Mouse (Mus musculus) midbrain, embryonic 13.5 days (tissue): ENCODE measurements at regions not wholly inside any gene's neighbourhood (a gene's known extent, or its start where the extent isn't known, plus 50 kb on each side); places are given as distances from the start of the nearest gene placed in this dataset.
A peak's percentile ranks its signal among the peaks of the same experiment; 100 is the strongest.

Experiments
- ATAC-seq: fragments of 200-750 bp; cut with Nextera tagmentation; 2 replicates; pipeline ENCODE4 v1.8.0; 2017; ENCODE audit warnings: mild to moderate bottlenecking, moderate TSS enrichment, moderate library complexity
- H3K27ac ChIP-seq: fragments of 300-500 bp; sonication (generic); 2 replicates; pipeline ENCODE4 v1.5.1; 2015; ENCODE audit warnings: inconsistent platforms, mild to moderate bottlenecking, moderate library complexity
- H3K27me3 ChIP-seq: fragments of 300-500 bp; sonication (generic); 2 replicates; pipeline ENCODE4 v1.6.1; 2015; ENCODE audit warnings: mild to moderate bottlenecking, inconsistent platforms
- H3K36me3 ChIP-seq: fragments of 300-500 bp; sonication (generic); 2 replicates; pipeline ENCODE4 v1.6.1; 2015; ENCODE audit warnings: mild to moderate bottlenecking, inconsistent platforms
- H3K4me1 ChIP-seq: fragments of 300-500 bp; sonication (generic); replicated peaks from 2 replicates; pipeline ENCODE4 v1.6.1; 2015; ENCODE audit warnings: inconsistent platforms
- H3K4me2 ChIP-seq: fragments of 300-500 bp; sonication (generic); replicated peaks from 2 replicates; pipeline ENCODE4 v1.6.1; 2015; ENCODE audit warnings: moderate library complexity, mild to moderate bottlenecking, inconsistent platforms
- H3K4me3 ChIP-seq: fragments of 300-500 bp; sonication (generic); replicated peaks from 2 replicates; pipeline ENCODE4 v1.5.1; 2015; ENCODE audit warnings: mild to moderate bottlenecking, inconsistent platforms
- H3K9ac ChIP-seq: fragments of 300-500 bp; sonication (generic); replicated peaks from 2 replicates; pipeline ENCODE4 v1.6.1; 2015; ENCODE audit warnings: mild to moderate bottlenecking, inconsistent platforms
- H3K9me3 ChIP-seq: fragments of 300-500 bp; sonication (generic); 2 replicates; pipeline ENCODE4 v1.6.1; 2016; ENCODE audit warnings: mild to moderate bottlenecking, inconsistent platforms
- WGBS: fragments of 180-500 bp; shearing (Covaris S2); methylation state at CpG from one replicate; pipeline ENCODE4 v1.1.7; 2015; 5-methylcytosine and 5-hydroxymethylcytosine counted together

DNA sequence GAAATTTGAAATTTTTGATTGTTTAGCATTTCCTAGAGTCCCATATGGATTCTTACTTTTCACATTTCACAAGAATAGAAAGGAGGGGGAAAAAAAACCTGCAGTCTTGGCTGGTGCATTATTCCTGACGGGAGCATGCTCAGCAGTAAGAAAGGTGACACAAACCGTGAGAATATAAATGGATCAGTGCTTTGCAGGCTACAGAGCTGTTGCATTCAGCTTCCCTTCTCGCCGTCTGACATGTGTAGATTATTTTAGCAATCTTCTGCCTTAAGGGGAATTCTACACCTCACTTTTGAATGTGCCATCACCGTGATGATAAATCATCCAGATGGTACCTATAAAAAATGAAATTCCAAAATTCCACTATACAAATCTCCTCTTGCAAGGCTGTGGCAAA is 55.3 kb downstream of the Crygf start:
- Histone ChIP-seq H3K4me1 (no peaks in the 10 kb centered on the region), H3K27me3 (no peaks in the 10 kb centered on the region), H3K36me3 (no peaks in the 10 kb centered on the region), H3K9ac (no peak overlapping the region), H3K4me2 (no peak overlapping the region), H3K27ac (no peak overlapping the region), H3K4me3 (no peak overlapping the region), H3K9me3 (no peaks in the 10 kb centered on the region)
- WGBS, result 85% methylated on average over 5 of the region's 5 CpGs
- no peak for ATAC-seq

DNA sequence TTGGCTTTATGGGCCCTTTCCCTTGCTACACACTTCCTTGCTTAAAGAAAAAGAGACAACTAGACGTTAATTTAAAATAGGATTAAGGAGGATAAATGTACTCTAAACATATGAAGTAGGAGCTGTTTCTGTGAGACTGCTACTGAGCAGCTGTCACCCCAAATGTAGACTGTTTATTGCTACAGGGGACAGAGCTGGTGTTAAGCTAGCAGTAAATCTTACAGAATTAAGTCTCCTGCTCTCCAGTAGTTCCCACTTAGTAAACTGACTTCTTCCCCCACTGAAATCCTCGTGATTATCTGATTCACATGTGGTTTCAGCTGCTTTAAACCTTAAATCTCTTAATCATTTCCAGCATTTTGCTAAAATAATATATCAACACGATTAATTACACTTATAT is 74.1 kb downstream of the Crygf start:
- no peaks in the 10 kb centered on the region for H3K4me1 ChIP-seq
- WGBS, result 70% methylated on average over 3 of the region's 3 CpGs
- no peak for ATAC-seq
- no peaks in the 10 kb centered on the region for H3K9me3 ChIP-seq
- no peak overlapping the region for H3K27ac ChIP-seq
- no peak overlapping the region for H3K4me2 ChIP-seq
- H3K9ac ChIP-seq, result no peak overlapping the region
- H3K27me3 ChIP-seq, result no peaks in the 10 kb centered on the region
- no peaks in the 10 kb centered on the region for H3K36me3 ChIP-seq
- no peak overlapping the region for H3K4me3 ChIP-seq

DNA sequence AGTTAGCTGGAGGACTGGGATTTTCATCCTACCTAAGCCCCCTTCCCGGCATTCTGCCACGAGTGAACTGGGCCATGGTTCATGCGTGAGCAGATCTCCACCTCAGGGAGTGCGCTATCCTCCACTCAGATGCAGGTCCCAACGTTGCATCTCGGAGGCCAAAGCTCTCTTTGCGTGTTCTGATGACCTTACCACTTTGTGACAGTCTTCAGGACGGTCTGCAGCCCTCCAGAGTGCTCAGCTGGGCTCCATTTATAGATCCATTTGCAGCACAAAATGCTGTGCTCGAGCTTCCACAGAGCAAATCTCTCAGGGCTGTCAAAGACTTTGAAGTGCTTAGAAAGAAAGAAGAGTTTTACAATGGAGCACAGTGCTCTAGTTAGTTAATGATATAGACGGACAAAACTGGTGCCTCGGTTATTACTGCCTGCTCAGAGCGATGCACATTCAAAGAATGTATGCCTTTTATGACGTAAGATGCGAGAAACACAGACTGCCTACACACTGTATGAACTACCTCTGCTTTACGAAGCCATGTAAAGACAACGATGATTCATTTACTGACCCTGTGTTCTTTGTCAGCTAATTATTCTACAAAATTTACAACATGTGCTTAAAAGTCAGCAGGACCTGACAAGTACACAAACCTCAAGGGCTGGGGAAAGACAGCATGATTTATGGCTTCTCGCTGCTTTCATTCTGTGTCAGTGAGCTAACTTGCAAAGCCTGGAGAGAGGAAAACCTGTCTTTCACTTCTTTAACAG is 77.8 kb downstream of the Crygf start:
- no peak overlapping the region for H3K4me3 ChIP-seq
- no peaks in the 10 kb centered on the region for H3K9me3 ChIP-seq
- no peaks in the 10 kb centered on the region for H3K4me1 ChIP-seq
- H3K27ac ChIP-seq, result no peak overlapping the region
- no peak overlapping the region for H3K4me2 ChIP-seq
- H3K9ac ChIP-seq, result no peak overlapping the region
- no peaks in the 10 kb centered on the region for H3K27me3 ChIP-seq
- 67% methylated on average over 17 of the region's 17 CpGs for WGBS
- ATAC-seq, result peak; percentile 34; the same call in 1 of the 2 replicates
- no peaks in the 10 kb centered on the region for H3K36me3 ChIP-seq
